Comparison of ENCODE assay signal across 9 mouse cellular contexts in genomic region chr1:131690435-131690834, GRCm38 (mm10). TPM values are rescaled to one million over a fixed set of nuclear protein-coding genes. Genes with fewer than 3 reads are reported as not detected.
DNase-seq lines count a peak whose midpoint lies in the region; ATAC-seq and TF ChIP-seq lines count a peak whose summit lies in the region.
"Had no signal": no experiment of that assay in that cellular context is flagged by ENCODE, and none has a peak within 500 bp of the region (broad histone marks: within the 10 kb centered on the region; RNA-seq: fewer than 3 reads in every experiment).

No protein-coding gene starts in this region.

- TF ChIP-seq POLR2A in kidney, adult 2 months (IDR thresholded peaks at IDR 0.05; ENCODE audit: low read depth, low read length), result no peak

- H3K27me3 ChIP-seq in kidney, adult 2 months (replicated peaks; ENCODE audit: control insufficient read depth, insufficient read depth, low read length), result no peaks in the 10 kb centered on the region
- H3K27me3 ChIP-seq in kidney, postnatal 0 days (ENCODE audit: insufficient read depth, low read length), result no peaks in the 10 kb centered on the region
- no peaks in the 10 kb centered on the region for H3K27me3 ChIP-seq in midbrain, embryonic 15.5 days (replicated peaks)
- H3K27me3 ChIP-seq in forebrain, embryonic 12.5 days, result no peaks in the 10 kb centered on the region

- H3K9ac ChIP-seq in kidney, postnatal 0 days (ENCODE audit: low read depth, low read length), result no peak overlapping the region
- H3K9ac ChIP-seq in midbrain, embryonic 15.5 days, result no peak overlapping the region
- no peak overlapping the region for H3K9ac ChIP-seq in forebrain, embryonic 12.5 days

- 54% methylated on average over 3 of the region's 3 CpGs for WGBS in kidney, adult 2 months
- WGBS in kidney, postnatal 0 days, result 44% methylated on average over 3 of the region's 3 CpGs
- 73% methylated on average over 3 of the region's 3 CpGs for WGBS in midbrain, embryonic 15.5 days
- 81% methylated on average over 3 of the region's 3 CpGs for WGBS in forebrain, embryonic 12.5 days

- H3K4me1 ChIP-seq in kidney, adult 2 months (ENCODE audit: control insufficient read depth, insufficient read depth, low read length), result no peaks in the 10 kb centered on the region
- H3K4me1 ChIP-seq in kidney, postnatal 0 days (replicated peaks; ENCODE audit: insufficient read depth, low read length), result no peaks in the 10 kb centered on the region
- H3K4me1 ChIP-seq in midbrain, embryonic 15.5 days, result no peaks in the 10 kb centered on the region
- no peaks in the 10 kb centered on the region for H3K4me1 ChIP-seq in forebrain, embryonic 12.5 days

- no peak overlapping the region for H3K27ac ChIP-seq in kidney, adult 2 months (ENCODE audit: insufficient read depth, low read depth, low read length)
- no peak overlapping the region for H3K27ac ChIP-seq in kidney, postnatal 0 days
- H3K27ac ChIP-seq in midbrain, embryonic 15.5 days, result no peak overlapping the region
- no peak overlapping the region for H3K27ac ChIP-seq in forebrain, embryonic 12.5 days

- H3K36me3 ChIP-seq in kidney, adult 2 months (ENCODE audit: control insufficient read depth, insufficient read depth, low read length), result no peaks in the 10 kb centered on the region
- H3K36me3 ChIP-seq in kidney, postnatal 0 days (ENCODE audit: insufficient read depth, low read length), result no peaks in the 10 kb centered on the region
- no peaks in the 10 kb centered on the region for H3K36me3 ChIP-seq in midbrain, embryonic 15.5 days (replicated peaks)
- H3K36me3 ChIP-seq in forebrain, embryonic 12.5 days (replicated peaks), result no peaks in the 10 kb centered on the region

- peak; percentile 32 for DNase-seq in kidney, adult 2 months
- no peak for DNase-seq in kidney, adult 18-20 months
- DNase-seq in gastrocnemius, adult 8-10 months (ENCODE audit: low spot score in 2 of 2), result peak; percentile 65 to 80
- peak; percentile 40 for DNase-seq in kidney, postnatal 0 days (ENCODE audit: low spot score)
- DNase-seq in ovary, adult 18-20 months (ENCODE audit: low spot score), result peak; percentile 77
- no peak for DNase-seq in layer of hippocampus, adult 9-11 months

- H3K4me2 ChIP-seq in kidney, postnatal 0 days (ENCODE audit: low read length), result no peak overlapping the region
- H3K4me2 ChIP-seq in midbrain, embryonic 15.5 days, result no peak overlapping the region
- H3K4me2 ChIP-seq in forebrain, embryonic 12.5 days, result no peak overlapping the region

- H3K4me3 ChIP-seq in kidney, adult 2 months (ENCODE audit: insufficient read depth, low read depth, low read length), result no peak overlapping the region
- no peak overlapping the region for H3K4me3 ChIP-seq in kidney, postnatal 0 days (replicated peaks; ENCODE audit: low read depth, low read length)
- H3K4me3 ChIP-seq in midbrain, embryonic 15.5 days, result no peak overlapping the region
- no peak overlapping the region for H3K4me3 ChIP-seq in forebrain, embryonic 12.5 days (replicated peaks)

- no peak for TF ChIP-seq CTCF in kidney, adult 2 months (conservative IDR thresholded peaks at IDR 0.05; ENCODE audit: insufficient read depth, insufficient read length, low read depth, low read length)
- TF ChIP-seq CTCF in kidney, postnatal 0 days (IDR thresholded peaks at IDR 0.05; ENCODE audit: low read depth), result no peak

- ATAC-seq in kidney, postnatal 0 days (replicated peaks; ENCODE audit: low FRiP score, low read depth), result peak; percentile 54; the same call in 1 of the 2 replicates
- ATAC-seq in midbrain, embryonic 15.5 days (replicated peaks), result no peak
- no peak for ATAC-seq in forebrain, embryonic 12.5 days (ENCODE audit: low FRiP score)

- no peaks in the 10 kb centered on the region for H3K9me3 ChIP-seq in kidney, postnatal 0 days (replicated peaks; ENCODE audit: low read length)
- H3K9me3 ChIP-seq in midbrain, embryonic 15.5 days, result no peaks in the 10 kb centered on the region
- no peaks in the 10 kb centered on the region for H3K9me3 ChIP-seq in forebrain, embryonic 12.5 days

RNA-seq across cellular contexts. Expression of gene Rab7b, which starts 1.9 kb away (rescaled TPM):
- 1.6 and 2.2 TPM in 2 replicates for polyA plus RNA-seq in kidney, adult 2 months (2012; rRNA removed)
- 1 to 10 TPM; 1.7 to 2.7 (median 2.1) TPM for total RNA-seq in gastrocnemius, adult 8-10 months (2022)
- 1.7 and 2.1 TPM in 2 replicates for polyA plus RNA-seq in kidney, postnatal 0 days (2015; fragmentation: Nextera tagmentation; extraction: Ambion mirVana)
- polyA plus RNA-seq in midbrain, embryonic 15.5 days (2015; fragmentation: Nextera tagmentation; extraction: Ambion mirVana), result 1.1 and 1.2 TPM in 2 replicates
- 0.19 and 0.43 TPM in 2 replicates for polyA plus RNA-seq in forebrain, embryonic 12.5 days (2016; fragmentation: Nextera tagmentation; extraction: Ambion mirVana)

RNA-seq across cellular contexts. Expression of gene Ctse, which starts 52.3 kb away (rescaled TPM):
- polyA plus RNA-seq in kidney, adult 2 months (2012; rRNA removed), result 1.8 and 2.6 TPM in 2 replicates
- total RNA-seq in gastrocnemius, adult 8-10 months (2022), result not detected
- 15.9 and 16.5 TPM in 2 replicates for polyA plus RNA-seq in kidney, postnatal 0 days (2015; fragmentation: Nextera tagmentation; extraction: Ambion mirVana)
- 0.13 TPM in 1 of 2 replicates, not detected in the other for polyA plus RNA-seq in midbrain, embryonic 15.5 days (2015; fragmentation: Nextera tagmentation; extraction: Ambion mirVana)
- not detected in 2 replicates for polyA plus RNA-seq in forebrain, embryonic 12.5 days (2016; fragmentation: Nextera tagmentation; extraction: Ambion mirVana)

RNA-seq across cellular contexts. Expression of gene Slc26a9, which starts 53.4 kb away (rescaled TPM):
- not detected in 2 replicates for polyA plus RNA-seq in kidney, adult 2 months (2012; rRNA removed)
- not detected for total RNA-seq in gastrocnemius, adult 8-10 months (2022)
- polyA plus RNA-seq in kidney, postnatal 0 days (2015; fragmentation: Nextera tagmentation; extraction: Ambion mirVana), result 0.09 and 0.20 TPM in 2 replicates
- polyA plus RNA-seq in midbrain, embryonic 15.5 days (2015; fragmentation: Nextera tagmentation; extraction: Ambion mirVana), result 0.05 and 0.08 TPM in 2 replicates
- not detected in 2 replicates for polyA plus RNA-seq in forebrain, embryonic 12.5 days (2016; fragmentation: Nextera tagmentation; extraction: Ambion mirVana)
- polyA plus RNA-seq: neural tube, embryonic 11.5 days had no signal

Comparison
In these comparisons a context has a peak if more than half of its experiments do, and no peak if none do; other contexts are left out.
1. DNase-seq: peak in kidney, adult 2 months (single experiment), gastrocnemius, adult 8-10 months (2 of 2), kidney, postnatal 0 days (single experiment) and ovary, adult 18-20 months (single experiment); none in kidney, adult 18-20 months (single experiment) and layer of hippocampus, adult 9-11 months (single experiment).